Mouse (Mus musculus) limb, embryonic 10.5 days (tissue): Measurements from ENCODE around the gene Sp3. TPM values are rescaled to one million over a fixed set of nuclear protein-coding genes. Genes with fewer than 3 reads are reported as not detected.

Experiments used
- DNase-seq: peaks from one replicate; pipeline ENCODE4 v3.0.0-alpha.2; 2017; ENCODE audit warnings: low spot score
- H3K27ac ChIP-seq: fragments of 300-500 bp; sonication (generic); 2 replicates; pipeline ENCODE4 v1.5.1; 2016; ENCODE audit warnings: mild to moderate bottlenecking
- H3K27me3 ChIP-seq: fragments of 300-500 bp; sonication (generic); 2 replicates; pipeline ENCODE4 v1.6.1; 2016; ENCODE audit warnings: low read depth, mild to moderate bottlenecking; ENCODE audit not compliant: poor library complexity, severe bottlenecking
- H3K36me3 ChIP-seq: fragments of 300-500 bp; sonication (generic); 2 replicates; pipeline ENCODE4 v1.6.1; 2016; ENCODE audit warnings: mild to moderate bottlenecking, moderate library complexity
- H3K4me1 ChIP-seq: fragments of 300-500 bp; sonication (generic); 2 replicates; pipeline ENCODE4 v1.6.1; 2016
- H3K4me3 ChIP-seq: fragments of 300-500 bp; sonication (generic); 2 replicates; pipeline ENCODE4 v1.5.1; 2016; ENCODE audit warnings: mild to moderate bottlenecking, moderate library complexity
- H3K9me3 ChIP-seq: fragments of 300-500 bp; sonication (generic); replicated peaks from 2 replicates; pipeline ENCODE4 v1.6.1; 2016; ENCODE audit warnings: mild to moderate bottlenecking
- WGBS: fragments of 180-500 bp; shearing (Covaris S2); methylation state at CpG from one replicate; pipeline ENCODE4 v1.1.7; 2016; 5-methylcytosine and 5-hydroxymethylcytosine counted together
- polyA plus RNA-seq: library from polyadenylated mRNA; unstranded; fragments of >200 nt; fragmentation: Nextera tagmentation; extraction: Ambion mirVana; gene quantifications from 2 replicates; pipeline ENCODE4 v1.2.1, GENCODE M21; 2016

Sp3 gene
- polyA plus RNA-seq, 1 experiment from 2014 or later = 58.2 TPM

DNA sequence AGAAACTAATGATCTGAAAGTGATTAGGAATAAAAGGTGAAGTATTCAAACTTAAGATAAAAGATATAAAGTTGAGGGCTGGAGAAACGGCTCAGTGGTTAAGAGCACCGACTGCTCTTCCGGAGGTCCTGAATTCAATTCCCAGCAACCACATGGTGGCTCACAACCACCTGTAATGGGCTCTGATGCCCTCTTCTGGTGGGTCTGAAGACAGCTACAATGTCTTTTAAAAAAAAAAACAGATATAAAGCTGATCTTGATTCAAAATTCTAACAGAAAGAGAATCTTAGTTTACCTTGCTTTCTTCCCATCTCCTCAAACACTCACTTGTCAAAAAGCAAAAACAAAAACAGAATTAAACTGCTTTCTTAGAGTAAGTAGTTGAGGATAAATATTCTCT is 23.8 kb downstream of the Sp3 start:
- Histone ChIP-seq H3K36me3 (peaks cover 91% of the 10 kb centered on the region), H3K4me3 (no peak overlapping the region), H3K27me3 (no peaks in the 10 kb centered on the region), H3K4me1 (no peaks in the 10 kb centered on the region), H3K27ac (no peak overlapping the region), H3K9me3 (no peaks in the 10 kb centered on the region)
- 95% methylated on average over 3 of the region's 3 CpGs for WGBS
- DNase-seq = no peak

DNA sequence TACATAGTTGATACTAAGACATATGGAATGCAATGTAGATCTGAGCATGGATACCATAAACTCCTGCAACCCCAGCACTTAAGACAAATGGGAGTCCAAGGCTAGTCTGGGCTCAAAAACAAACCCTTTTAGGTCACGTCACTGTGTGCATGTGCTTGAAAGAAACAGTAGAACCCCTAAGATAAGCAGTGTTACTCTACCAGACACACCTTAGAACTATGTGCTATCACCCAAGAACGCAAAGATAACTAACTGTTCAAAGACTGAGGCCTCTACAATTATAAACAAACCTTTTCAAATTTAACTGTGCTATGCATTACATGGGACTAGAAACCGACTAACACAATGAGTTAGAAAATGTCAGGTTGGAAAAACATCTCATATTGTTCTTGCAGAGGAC is 27.3 kb downstream of the Sp3 start:
- 92% methylated on average over 3 of the region's 3 CpGs for WGBS
- H3K9me3 ChIP-seq = no peaks in the 10 kb centered on the region
- peaks cover 89% of the 10 kb centered on the region for H3K36me3 ChIP-seq

DNA sequence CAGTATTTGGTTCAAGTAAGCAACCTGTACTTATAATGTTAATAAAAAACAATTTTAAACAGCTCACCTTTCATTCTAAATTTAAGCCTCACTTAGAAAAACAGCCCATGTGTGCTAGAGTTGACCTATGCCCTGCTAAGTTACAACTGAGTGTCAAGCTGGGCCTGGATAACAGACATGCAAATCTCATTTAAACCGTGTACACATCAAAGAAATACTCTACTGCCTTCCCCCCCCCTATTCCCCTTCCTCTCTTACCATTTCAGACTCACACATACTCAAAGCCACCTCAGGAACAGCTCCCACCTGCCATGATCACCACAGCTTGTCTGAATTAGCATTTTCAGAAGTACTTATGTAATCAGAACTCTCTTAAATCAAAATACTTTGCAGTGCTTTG is 44.3 kb downstream of the Sp3 start:
- peak; percentile 54 for DNase-seq
- H3K36me3 ChIP-seq = peaks cover 42% of the 10 kb centered on the region
- peaks cover 48% of the 10 kb centered on the region for H3K4me1 ChIP-seq
- 6% methylated on average over 1 of the region's 1 CpGs for WGBS
- H3K27me3 ChIP-seq = no peaks in the 10 kb centered on the region
- H3K4me3 ChIP-seq = no peak overlapping the region
- H3K27ac ChIP-seq = 0 out of 2 replicates have a peak overlapping the region, but pooled peaks have one; percentile 30
- H3K9me3 ChIP-seq = no peaks in the 10 kb centered on the region

More for the DNA sequence above, 27.3 kb downstream of the Sp3 start:
- Histone ChIP-seq H3K4me3 (no peak overlapping the region), H3K27ac (no peak overlapping the region), H3K4me1 (no peaks in the 10 kb centered on the region), H3K27me3 (no peaks in the 10 kb centered on the region)
- DNase-seq = no peak

DNA sequence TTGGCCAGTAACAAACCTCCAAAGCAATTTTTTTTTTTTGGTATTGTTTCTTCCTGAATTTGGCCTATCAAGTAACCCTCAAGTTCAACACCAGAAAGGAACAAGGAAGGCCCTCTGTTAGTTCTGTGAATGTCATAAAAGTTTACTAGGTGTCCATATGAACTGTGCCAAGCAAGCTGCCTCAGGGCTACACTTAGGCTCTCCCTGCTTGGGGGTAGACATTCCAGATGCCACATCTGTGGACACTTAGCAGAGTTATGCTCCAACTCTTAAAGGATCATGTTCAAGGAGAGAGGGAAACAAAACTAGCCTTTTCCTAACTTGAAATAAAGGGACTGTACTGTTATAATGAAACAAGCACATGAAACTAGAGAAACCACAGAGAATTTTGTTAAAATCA is 48.1 kb downstream of the Sp3 start:
- H3K36me3 ChIP-seq = peaks cover 11% of the 10 kb centered on the region
- H3K4me3 ChIP-seq = no peak overlapping the region
- H3K9me3 ChIP-seq = no peaks in the 10 kb centered on the region
- DNase-seq = no peak
- H3K27ac ChIP-seq = peak overlapping the region; percentile 77; the same call in 1 of the 2 replicates
- H3K4me1 ChIP-seq = peaks cover 48% of the 10 kb centered on the region
- H3K27me3 ChIP-seq = no peaks in the 10 kb centered on the region

DNA sequence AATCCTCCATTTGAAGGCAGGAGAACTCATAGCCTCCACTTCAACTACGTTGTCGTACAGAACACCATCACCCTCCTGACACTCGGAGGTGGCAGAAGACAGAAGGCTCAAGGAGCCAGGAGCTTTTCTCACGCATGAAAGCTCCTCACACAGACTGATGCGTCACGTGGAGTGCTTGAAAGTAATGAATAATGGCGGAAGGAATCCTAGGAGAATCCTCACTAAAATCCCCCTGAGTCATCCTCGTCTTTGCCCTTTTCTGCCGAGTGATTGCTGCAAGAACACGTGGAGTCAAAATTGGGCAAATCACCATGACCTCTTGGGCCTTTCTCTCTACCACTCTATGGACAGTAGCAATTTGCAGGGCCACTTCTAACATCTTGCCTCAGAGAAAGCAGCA is 55.3 kb downstream of the Sp3 start:
- no peaks in the 10 kb centered on the region for H3K9me3 ChIP-seq
- no peak overlapping the region for H3K27ac ChIP-seq
- no peaks in the 10 kb centered on the region for H3K36me3 ChIP-seq
- no peaks in the 10 kb centered on the region for H3K27me3 ChIP-seq
- no peak for DNase-seq
- no peak overlapping the region for H3K4me3 ChIP-seq
- peaks cover 9% of the 10 kb centered on the region for H3K4me1 ChIP-seq
- 93% methylated on average over 10 of the region's 10 CpGs for WGBS

DNA sequence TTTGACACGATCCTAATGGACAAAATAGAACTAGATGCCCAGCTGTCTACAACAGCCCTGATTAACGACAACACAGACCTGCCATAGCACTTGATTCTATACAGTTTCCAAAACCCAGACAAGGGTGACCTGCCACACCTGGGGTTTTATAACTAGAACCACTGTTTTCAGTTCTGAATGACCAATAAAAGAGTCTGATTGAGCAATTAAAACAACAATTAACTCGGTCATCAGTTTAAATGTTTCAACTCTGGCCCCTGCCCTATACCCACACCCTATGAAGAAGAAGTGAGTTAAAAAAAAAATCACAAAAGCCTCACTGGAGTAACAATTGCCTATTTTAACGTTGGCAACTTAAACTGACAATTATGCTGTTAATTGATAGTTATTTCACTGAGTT is 64.1 kb downstream of the Sp3 start:
- Histone ChIP-seq H3K4me3 (no peak overlapping the region), H3K36me3 (no peaks in the 10 kb centered on the region), H3K27me3 (no peaks in the 10 kb centered on the region), H3K9me3 (no peaks in the 10 kb centered on the region), H3K4me1 (peaks cover 38% of the 10 kb centered on the region), H3K27ac (no peak overlapping the region)
- no peak for DNase-seq
- WGBS = 69% methylated on average over 4 of the region's 4 CpGs

DNA sequence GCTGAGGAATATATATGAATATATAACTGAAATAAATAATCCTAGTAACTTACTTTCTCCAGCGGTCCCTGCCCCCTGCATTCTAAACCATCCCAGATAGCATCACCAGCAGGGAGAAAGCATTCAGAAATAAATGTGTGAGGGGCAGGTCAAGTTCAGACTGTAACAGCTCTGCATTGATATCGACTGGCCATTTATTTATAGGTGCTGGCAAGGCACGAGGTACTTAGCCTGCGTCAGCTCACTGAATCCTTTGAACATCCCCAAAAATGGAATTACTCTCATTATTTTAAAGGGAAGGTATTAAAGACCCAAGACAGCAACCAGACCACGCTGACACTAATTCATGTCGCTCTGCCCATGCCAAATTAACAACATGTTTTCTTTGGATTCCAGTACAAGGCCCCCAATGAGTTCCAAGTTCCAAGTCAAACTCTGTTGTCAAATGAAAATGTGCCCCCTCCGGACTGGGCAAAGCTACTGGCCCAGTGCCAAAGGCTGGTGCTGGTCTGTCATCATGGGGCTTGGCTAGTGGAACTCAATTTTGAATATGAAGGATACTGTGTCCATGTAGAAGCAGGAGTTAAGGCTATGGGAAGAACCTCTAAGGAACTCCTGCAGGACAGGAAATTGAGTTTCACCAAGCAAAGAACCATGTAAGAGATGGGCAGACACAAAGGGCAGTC is 64.9 kb downstream of the Sp3 start:
- no peaks in the 10 kb centered on the region for H3K9me3 ChIP-seq
- WGBS = 80% methylated on average over 7 of the region's 7 CpGs

DNA sequence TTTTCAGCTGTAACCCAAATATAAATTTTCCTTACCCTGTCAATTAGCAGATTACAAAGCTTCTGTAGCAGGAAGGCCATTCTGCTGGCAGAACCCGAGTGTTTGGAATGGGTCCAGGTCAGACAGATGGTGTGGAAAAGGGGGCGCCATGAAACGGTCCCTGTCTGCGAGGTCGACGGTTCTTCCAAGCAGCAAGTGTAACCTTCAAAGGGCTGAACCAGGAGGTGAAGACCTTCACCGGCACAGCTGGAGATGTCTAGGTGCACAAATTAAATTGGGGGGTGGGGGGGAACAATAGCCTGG is 66.8 kb downstream of the Sp3 start:
- DNase-seq = no peak
- H3K9me3 ChIP-seq = no peaks in the 10 kb centered on the region

More for the DNA sequence above, 64.9 kb downstream of the Sp3 start:
- H3K27me3 ChIP-seq = no peaks in the 10 kb centered on the region
- no peak for DNase-seq
- peak overlapping the region; percentile 21; the same call in 1 of the 2 replicates for H3K27ac ChIP-seq
- peaks cover 38% of the 10 kb centered on the region for H3K4me1 ChIP-seq
- H3K4me3 ChIP-seq = no peak overlapping the region
- H3K36me3 ChIP-seq = no peaks in the 10 kb centered on the region

DNA sequence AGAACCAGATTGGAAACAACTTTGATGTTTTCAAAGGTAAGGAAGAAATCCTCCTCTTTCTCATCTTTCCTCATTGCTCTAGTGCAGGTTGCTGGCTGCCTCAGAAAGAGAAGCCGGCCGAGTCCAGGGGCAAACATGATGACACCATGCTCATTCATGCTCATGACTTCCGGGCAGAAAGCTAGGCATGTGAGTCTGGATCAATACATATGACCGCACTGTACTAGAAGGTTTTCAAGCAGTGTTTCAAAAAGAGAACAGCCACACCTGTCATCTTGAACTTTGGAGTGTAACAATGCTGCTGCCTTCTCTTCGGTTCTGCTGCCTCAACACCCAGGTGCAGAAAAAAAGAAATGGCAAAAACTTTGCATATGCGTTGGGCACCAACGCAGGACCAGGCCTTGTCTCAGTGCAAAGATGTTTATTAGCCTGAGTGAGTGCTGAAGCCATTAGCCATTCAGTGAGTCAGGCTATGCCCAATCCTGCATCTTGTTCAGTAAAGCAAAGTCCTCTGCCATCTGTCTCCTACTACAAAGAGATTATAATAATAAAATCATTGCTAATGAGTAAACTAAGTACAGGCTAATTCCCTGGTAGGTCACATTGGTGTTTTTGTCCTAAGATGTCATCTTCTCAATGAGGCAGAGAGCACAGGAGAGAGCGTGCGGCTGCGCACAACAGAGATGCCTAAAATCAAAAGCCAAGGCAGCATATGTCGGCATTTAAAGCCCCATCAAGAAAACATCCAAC is 67.4 kb downstream of the Sp3 start:
- Histone ChIP-seq H3K9me3 (no peaks in the 10 kb centered on the region), H3K27me3 (no peaks in the 10 kb centered on the region), H3K36me3 (no peaks in the 10 kb centered on the region), H3K27ac (0 out of 2 replicates have a peak overlapping the region, but pooled peaks have one; percentile 1), H3K4me1 (peaks cover 46% of the 10 kb centered on the region), H3K4me3 (no peak overlapping the region)
- WGBS = 85% methylated on average over 11 of the region's 11 CpGs
- no peak for DNase-seq

More for the DNA sequence above, 66.8 kb downstream of the Sp3 start:
- no peak overlapping the region for H3K4me3 ChIP-seq
- H3K36me3 ChIP-seq = no peaks in the 10 kb centered on the region
- no peaks in the 10 kb centered on the region for H3K27me3 ChIP-seq
- peaks cover 41% of the 10 kb centered on the region for H3K4me1 ChIP-seq
- no peak overlapping the region for H3K27ac ChIP-seq
- whole genome bisulfite sequencing = 75% methylated on average over 7 of the region's 7 CpGs

DNA sequence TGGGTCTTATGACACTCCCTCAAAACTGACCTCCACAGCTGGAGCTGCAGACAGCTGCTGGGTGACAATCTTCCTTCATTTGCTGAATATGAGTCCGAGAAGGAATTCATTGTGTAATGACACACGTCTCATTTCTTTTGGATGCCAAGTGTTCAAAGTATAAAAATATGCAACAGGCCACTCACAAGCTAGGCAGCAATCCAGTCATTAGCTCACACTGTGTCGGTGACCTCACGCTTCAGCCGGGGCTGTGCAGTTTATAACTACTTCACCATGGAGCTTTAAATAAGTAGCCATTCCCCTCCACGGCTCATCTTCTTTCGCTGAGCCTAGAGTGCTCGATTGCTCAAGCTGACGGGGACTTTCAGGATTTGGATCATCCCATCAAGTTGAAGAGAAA is 68.7 kb downstream of the Sp3 start:
- DNase-seq = no peak
- no peak overlapping the region for H3K27ac ChIP-seq
- no peaks in the 10 kb centered on the region for H3K36me3 ChIP-seq
- H3K4me3 ChIP-seq = no peak overlapping the region
- peaks cover 55% of the 10 kb centered on the region for H3K4me1 ChIP-seq
- no peaks in the 10 kb centered on the region for H3K9me3 ChIP-seq
- no peaks in the 10 kb centered on the region for H3K27me3 ChIP-seq
- WGBS = 84% methylated on average over 9 of the region's 9 CpGs

DNA sequence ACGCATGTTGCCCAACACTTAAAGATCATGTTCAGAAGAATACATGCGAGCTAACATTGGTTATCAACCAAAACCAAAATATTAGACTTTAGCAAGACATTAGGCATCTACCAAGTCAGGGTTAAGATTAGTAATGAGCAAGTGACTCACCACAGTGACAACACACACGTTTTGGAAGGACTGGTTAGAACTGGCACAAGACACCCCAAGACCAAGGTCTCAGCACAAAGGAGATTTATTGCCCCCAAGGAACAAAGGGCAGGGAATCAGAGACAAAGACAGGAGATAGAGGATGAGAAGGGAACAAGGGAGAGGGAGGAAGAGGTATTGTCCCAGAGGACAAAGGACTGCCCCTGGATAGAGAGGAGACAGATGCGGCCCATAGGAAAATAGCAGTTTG is 71.2 kb downstream of the Sp3 start:
- no peak overlapping the region for H3K4me3 ChIP-seq
- 88% methylated on average over 4 of the region's 4 CpGs for WGBS

DNA sequence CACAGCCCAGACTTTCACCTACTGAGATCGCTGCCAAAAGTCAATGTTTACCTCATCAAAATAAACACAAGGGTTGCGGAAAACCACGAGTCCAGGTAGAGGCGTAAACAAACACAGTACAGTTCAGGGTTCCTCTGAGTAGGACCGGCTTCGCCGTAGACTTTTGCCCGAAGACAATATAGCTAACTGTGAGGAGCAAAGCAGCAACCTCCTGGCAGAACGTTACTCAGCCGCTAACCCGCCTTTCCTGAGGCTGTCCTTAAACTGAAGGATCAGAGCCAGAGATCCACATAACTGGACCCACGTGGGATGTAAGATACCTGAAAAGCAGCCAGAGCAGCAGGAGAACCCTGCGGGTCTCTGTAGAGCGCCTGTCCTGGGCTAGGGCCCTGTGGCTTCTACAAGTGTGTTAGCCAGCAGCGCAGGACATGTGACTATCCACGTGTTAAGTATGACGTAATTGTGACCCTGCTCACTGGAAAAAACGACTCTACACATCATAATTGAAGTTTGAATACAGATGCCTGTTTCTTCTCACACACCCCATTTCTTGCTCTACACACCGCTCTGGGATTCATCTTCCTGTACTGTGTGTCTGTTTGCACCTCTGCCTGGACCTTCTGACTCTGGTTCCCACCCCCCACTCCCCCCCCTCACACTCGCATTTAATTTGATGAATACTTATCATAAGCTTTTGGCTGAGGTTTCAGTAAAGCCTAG is 71.9 kb downstream of the Sp3 start:
- Histone ChIP-seq H3K4me3 (no peak overlapping the region), H3K4me1 (peaks cover 47% of the 10 kb centered on the region), H3K36me3 (no peaks in the 10 kb centered on the region), H3K9me3 (no peaks in the 10 kb centered on the region), H3K27ac (peak overlapping the region; percentile 46), H3K27me3 (no peaks in the 10 kb centered on the region)
- DNase-seq = no peak
- 90% methylated on average over 20 of the region's 20 CpGs for WGBS

More for the DNA sequence above, 71.2 kb downstream of the Sp3 start:
- Histone ChIP-seq H3K27me3 (no peaks in the 10 kb centered on the region), H3K36me3 (no peaks in the 10 kb centered on the region), H3K27ac (no peak overlapping the region), H3K9me3 (no peaks in the 10 kb centered on the region), H3K4me1 (peaks cover 50% of the 10 kb centered on the region)
- no peak for DNase-seq

DNA sequence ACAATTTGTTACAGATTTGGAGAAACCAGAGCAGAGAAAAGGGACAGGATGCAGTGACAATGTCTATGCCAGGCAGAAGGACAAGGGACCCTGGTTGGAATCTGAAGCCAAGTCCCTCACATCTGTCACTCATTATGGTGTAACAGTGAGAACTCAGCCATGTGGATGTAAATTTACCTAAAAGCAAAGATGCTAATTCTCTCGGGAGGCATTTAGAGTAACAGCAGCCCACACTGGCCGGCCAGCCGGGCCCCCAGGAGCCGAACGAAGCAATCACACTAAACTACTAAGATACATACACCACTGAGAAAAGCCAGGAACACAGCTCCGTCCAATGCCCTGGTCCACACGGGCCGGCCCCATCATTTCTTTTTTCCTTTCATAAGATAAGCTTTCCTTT is 73.5 kb downstream of the Sp3 start:
- H3K36me3 ChIP-seq = no peaks in the 10 kb centered on the region
- 29% methylated on average over 8 of the region's 8 CpGs for WGBS
- H3K27ac ChIP-seq = peak overlapping the region; percentile 53
- no peaks in the 10 kb centered on the region for H3K9me3 ChIP-seq
- no peak overlapping the region for H3K4me3 ChIP-seq
- H3K4me1 ChIP-seq = peaks cover 31% of the 10 kb centered on the region
- DNase-seq = peak; percentile 58
- H3K27me3 ChIP-seq = no peaks in the 10 kb centered on the region
